Mouse (Mus musculus) forebrain, postnatal 0 days (tissue): ENCODE measurements at regions not wholly inside any gene's neighbourhood (a gene's known extent, or its start where the extent isn't known, plus 50 kb on each side); places are given as distances from the start of the nearest gene placed in this dataset.
A peak's percentile ranks its signal among the peaks of the same experiment; 100 is the strongest.

Experiments
- ATAC-seq: fragments of 200-750 bp; cut with Nextera tagmentation; 2 replicates; pipeline ENCODE4 v1.8.0; 2017; ENCODE audit warnings: mild to moderate bottlenecking, moderate library complexity
- DNase-seq: peaks from one replicate; pipeline ENCODE4 v3.0.0-alpha.2; 2015
- H3K27ac ChIP-seq: fragments of 300-500 bp; sonication (generic); 2 replicates; pipeline ENCODE4 v1.5.1; 2014; ENCODE audit warnings: low read depth, mild to moderate bottlenecking, antibody characterized with exemption, low read length, moderate library complexity, mixed read lengths
- H3K27me3 ChIP-seq: fragments of 300-500 bp; sonication (generic); 2 replicates; pipeline ENCODE4 v1.6.1; 2014; ENCODE audit warnings: mild to moderate bottlenecking, low read length, mixed read lengths; ENCODE audit not compliant: insufficient read depth
- H3K36me3 ChIP-seq: fragments of 300-500 bp; sonication (generic); 2 replicates; pipeline ENCODE4 v1.6.1; 2014; ENCODE audit warnings: mild to moderate bottlenecking, moderate library complexity; ENCODE audit not compliant: insufficient read depth
- H3K4me1 ChIP-seq: fragments of 300-500 bp; sonication (generic); 2 replicates; pipeline ENCODE4 v1.6.1; 2014; ENCODE audit warnings: antibody characterized with exemption; ENCODE audit not compliant: insufficient read depth
- H3K4me2 ChIP-seq: fragments of 300-500 bp; sonication (generic); 2 replicates; pipeline ENCODE4 v1.6.1; 2014; ENCODE audit warnings: low read depth, mild to moderate bottlenecking, moderate library complexity
- H3K4me3 ChIP-seq: fragments of 300-500 bp; sonication (generic); 2 replicates; pipeline ENCODE4 v1.5.1; 2014; ENCODE audit warnings: low read depth, low read length, mixed read lengths
- H3K9ac ChIP-seq: fragments of 300-500 bp; sonication (generic); 2 replicates; pipeline ENCODE4 v1.6.1; 2014; ENCODE audit warnings: mild to moderate bottlenecking
- H3K9me3 ChIP-seq: fragments of 300-500 bp; sonication (generic); 2 replicates; pipeline ENCODE4 v1.6.1; 2016; ENCODE audit warnings: low read length
- CTCF ChIP-seq: sonication (generic); IDR thresholded peaks from 2 replicates; pipeline ENCODE4 v1.5.1; 2016; ENCODE audit warnings: antibody characterized with exemption, control low read depth, low read depth
- WGBS: fragments of 180-500 bp; shearing (Covaris S2); extraction: QIAGEN DNeasy Blood & Tissue Kit; methylation state at CpG from one replicate; pipeline ENCODE4 v1.1.7; 2014; 5-methylcytosine and 5-hydroxymethylcytosine counted together

DNA sequence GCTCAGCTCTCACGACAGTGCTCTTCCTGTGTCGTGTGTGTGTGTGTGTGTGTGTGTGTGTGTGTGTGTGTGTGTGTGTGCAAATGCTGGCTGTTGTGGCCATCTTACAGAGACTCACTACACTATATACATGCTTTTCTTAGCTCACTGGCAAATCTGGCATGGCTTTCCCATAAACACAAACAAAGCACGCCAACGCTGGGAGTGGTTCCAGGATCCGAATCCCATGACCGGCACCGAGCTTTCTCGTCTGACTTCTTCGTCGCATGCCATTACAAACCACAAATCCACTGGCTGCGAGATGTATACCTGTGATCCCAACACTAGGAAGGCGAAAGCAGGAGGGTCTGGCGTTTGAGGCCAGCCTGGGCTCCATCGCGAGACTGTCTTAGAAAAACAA is 74.1 kb downstream of the Fam43a start:
- ATAC-seq (no peak), DNase-seq (peak; percentile 62)
- 62% methylated on average over 15 of the region's 15 CpGs for WGBS
- Histone ChIP-seq H3K36me3 (no peaks in the 10 kb centered on the region), H3K27me3 (no peaks in the 10 kb centered on the region), H3K4me2 (no peak overlapping the region), H3K4me3 (no peak overlapping the region), H3K27ac (no peak overlapping the region), H3K9ac (no peak overlapping the region), H3K4me1 (no peaks in the 10 kb centered on the region; the same call in 1 of the 2 replicates), H3K9me3 (no peaks in the 10 kb centered on the region)
- TF ChIP-seq CTCF, result no peak

DNA sequence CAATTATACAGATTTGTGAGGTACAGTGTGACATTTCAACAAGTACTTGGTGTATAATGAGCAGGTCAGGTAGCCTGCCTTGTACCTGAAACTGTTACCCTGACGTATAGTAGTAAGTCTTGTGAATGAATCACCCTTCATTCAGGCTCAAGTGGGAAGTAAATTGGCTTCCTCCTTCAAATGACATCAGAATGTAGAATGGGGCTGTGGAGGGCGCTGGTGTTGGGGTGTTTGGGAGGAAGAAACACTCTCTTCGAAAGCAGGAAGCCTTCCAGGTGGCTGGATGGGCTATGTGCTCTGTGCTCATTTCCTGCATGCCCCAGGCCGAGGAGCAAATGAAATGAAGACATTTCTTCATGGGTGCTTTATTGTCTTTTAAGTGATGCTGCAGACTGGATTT is 76.3 kb downstream of the Fam43a start:
- Histone ChIP-seq H3K27ac (no peak overlapping the region), H3K36me3 (no peaks in the 10 kb centered on the region), H3K9me3 (no peaks in the 10 kb centered on the region), H3K9ac (no peak overlapping the region), H3K4me3 (no peak overlapping the region), H3K27me3 (no peaks in the 10 kb centered on the region), H3K4me2 (no peak overlapping the region), H3K4me1 (no peaks in the 10 kb centered on the region; the same call in 1 of the 2 replicates)
- DNase-seq (no peak), ATAC-seq (no peak)
- 74% methylated on average over 4 of the region's 4 CpGs for WGBS
- no peak for TF ChIP-seq CTCF

DNA sequence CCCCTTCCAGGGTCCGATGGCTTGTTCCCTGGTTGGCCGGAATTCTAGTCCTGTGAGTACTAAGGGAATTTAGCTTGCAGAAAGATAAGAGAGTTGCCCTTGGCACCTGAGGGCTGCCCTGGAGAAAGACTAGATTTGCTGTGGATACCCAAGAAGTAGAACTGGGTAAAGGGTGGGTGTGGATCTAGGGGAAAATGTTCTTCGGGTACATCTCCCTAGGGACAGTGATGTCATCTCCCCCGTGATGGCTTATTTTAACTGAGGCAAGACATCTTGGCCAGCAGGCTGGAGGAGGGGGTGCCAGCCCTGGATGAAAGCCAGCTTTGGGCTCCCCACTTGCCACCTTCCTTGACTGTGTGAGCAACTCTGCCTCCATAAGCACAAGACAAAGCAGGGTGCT is 77.5 kb downstream of the Fam43a start:
- no peak for TF ChIP-seq CTCF
- no peaks in the 10 kb centered on the region for H3K27me3 ChIP-seq
- H3K4me1 ChIP-seq, result no peaks in the 10 kb centered on the region; the same call in 1 of the 2 replicates
- no peak overlapping the region for H3K4me3 ChIP-seq
- no peak overlapping the region for H3K9ac ChIP-seq
- no peak for DNase-seq
- H3K27ac ChIP-seq, result no peak overlapping the region
- H3K36me3 ChIP-seq, result no peaks in the 10 kb centered on the region
- no peak for ATAC-seq
- H3K4me2 ChIP-seq, result no peak overlapping the region
- 83% methylated on average over 4 of the region's 4 CpGs for WGBS
- no peaks in the 10 kb centered on the region for H3K9me3 ChIP-seq

DNA sequence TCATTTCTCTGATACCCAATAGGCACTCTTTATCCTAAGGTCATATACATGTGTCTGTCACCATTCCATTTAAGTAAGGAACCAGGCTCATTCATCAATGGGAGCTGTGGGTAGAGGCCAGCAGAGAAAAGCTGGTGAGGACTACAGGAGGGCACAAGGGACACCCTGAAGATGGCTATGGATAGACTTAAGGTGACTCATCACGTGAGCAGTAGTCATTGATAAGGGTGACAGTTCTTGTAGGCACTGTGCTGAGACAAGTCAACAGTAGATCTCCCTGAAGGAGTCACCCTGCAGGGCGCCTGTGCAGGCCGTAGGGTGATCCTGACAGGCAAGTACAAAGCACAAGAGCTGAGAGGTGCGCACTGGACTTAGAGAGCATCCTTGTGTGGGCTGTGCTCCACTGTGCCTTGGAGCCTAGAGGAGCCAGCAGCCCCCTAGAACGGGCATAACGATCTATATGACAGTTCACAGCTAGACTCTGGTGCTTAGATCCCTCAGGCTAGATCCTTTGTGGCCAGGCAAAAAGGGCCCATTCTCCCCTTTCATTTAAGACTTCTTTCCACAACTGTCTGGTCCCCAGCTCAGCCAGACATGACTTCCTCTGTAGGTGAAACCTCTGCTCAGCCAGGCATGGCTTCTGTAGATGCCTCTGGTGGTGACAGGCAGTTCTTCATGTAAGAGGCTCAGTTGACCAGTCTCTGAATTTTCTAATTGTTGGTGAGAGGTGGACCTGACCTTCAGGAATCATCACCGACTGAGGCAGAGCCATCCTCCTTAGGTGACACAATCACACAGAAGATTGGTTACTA is 78.6 kb downstream of the Fam43a start:
- Histone ChIP-seq H3K27ac (no peak overlapping the region), H3K4me2 (no peak overlapping the region), H3K9ac (no peak overlapping the region), H3K4me3 (no peak overlapping the region), H3K27me3 (no peaks in the 10 kb centered on the region), H3K9me3 (no peaks in the 10 kb centered on the region), H3K36me3 (no peaks in the 10 kb centered on the region), H3K4me1 (no peaks in the 10 kb centered on the region; the same call in 1 of the 2 replicates)
- no peak for TF ChIP-seq CTCF
- no peak for ATAC-seq
- WGBS, result 84% methylated on average over 7 of the region's 7 CpGs
- DNase-seq, result no peak

DNA sequence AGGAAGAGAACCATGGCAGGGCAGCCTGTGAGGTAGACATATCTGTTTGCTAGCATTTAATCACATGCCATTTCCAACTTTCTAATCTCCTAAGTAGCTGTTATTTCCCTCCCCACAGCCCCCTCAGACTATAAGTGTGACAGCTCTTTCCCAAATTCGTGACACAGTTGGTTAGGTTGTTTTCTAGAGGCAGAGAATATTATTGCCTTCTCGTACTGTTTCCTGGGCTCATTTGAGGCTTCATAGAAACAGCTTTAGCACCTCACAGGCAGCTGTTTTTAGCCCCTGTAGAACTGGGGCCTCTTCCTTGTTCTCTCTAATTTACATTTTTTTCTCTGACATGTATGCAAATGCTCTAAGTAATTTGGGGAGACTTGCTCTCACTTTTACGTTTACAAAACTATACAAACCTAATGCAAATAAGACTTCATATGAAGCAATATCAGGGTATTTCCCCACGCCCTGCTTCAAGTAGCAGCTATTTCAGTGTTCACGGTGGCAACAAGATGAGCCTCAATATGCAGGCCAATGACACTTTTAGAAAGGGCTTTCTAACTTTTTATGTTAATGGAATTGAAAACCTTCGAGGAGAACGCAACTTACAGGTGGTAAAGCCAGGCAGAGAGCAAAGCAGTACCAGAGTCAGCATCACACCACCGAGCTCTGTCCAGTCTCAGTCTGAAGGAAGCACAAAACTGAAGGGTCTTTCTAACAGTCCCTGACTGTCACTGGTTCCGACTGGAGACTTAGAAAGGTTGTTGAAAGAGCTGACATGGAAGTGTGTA is 79.4 kb downstream of the Fam43a start:
- DNase-seq (no peak), ATAC-seq (no peak)
- H3K27me3 ChIP-seq, result no peaks in the 10 kb centered on the region
- no peaks in the 10 kb centered on the region for H3K9me3 ChIP-seq
- H3K27ac ChIP-seq, result no peak overlapping the region
- 79% methylated on average over 9 of the region's 9 CpGs for WGBS
- no peak for TF ChIP-seq CTCF
- H3K4me2 ChIP-seq, result no peak overlapping the region
- no peak overlapping the region for H3K4me3 ChIP-seq
- H3K36me3 ChIP-seq, result no peaks in the 10 kb centered on the region
- no peak overlapping the region for H3K9ac ChIP-seq
- no peaks in the 10 kb centered on the region for H3K4me1 ChIP-seq

DNA sequence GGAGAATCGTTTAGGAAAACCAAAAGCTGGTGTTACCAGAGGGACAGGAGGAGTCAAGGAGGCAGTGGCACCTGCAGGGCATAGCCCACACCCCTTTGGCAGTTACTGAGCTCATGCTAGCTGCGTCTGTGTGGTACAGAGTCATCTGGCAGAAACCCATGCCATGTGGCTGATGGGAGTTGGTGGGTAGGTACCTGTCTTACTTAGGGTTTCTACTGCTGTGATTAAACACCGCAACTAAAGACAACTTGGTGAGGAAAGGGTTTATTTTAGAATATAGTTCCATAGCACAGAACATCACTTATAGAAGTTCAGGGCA is 79.9 kb downstream of the Fam43a start:
- no peaks in the 10 kb centered on the region for H3K9me3 ChIP-seq
- no peak overlapping the region for H3K4me3 ChIP-seq
- no peaks in the 10 kb centered on the region for H3K36me3 ChIP-seq
- ATAC-seq (no peak), DNase-seq (no peak)
- TF ChIP-seq CTCF, result no peak
- WGBS, result 84% methylated on average over 3 of the region's 3 CpGs
- no peak overlapping the region for H3K9ac ChIP-seq
- H3K27me3 ChIP-seq, result no peaks in the 10 kb centered on the region
- H3K27ac ChIP-seq, result no peak overlapping the region
- H3K4me1 ChIP-seq, result no peaks in the 10 kb centered on the region
- H3K4me2 ChIP-seq, result no peak overlapping the region

DNA sequence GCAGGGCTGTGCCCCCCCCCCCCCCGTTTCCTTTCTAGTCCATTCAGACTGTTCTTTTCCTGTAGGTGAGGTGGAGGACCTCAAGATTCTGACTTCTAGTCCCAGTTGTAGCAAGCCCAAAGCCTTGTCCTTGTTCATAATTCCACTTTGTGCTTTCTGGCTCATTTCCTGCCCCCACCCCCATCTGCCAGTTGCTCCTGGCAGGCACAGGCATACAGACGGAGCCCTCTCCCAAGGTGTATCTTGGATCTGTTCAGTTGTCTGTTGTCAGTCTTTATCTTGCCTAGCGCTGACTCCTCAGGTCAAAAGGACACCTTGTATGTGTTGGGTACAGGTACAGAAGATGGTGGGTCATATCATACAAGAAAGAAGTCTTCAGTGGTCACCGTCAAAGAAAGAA is 81.9 kb downstream of the Fam43a start:
- DNase-seq, result no peak
- no peak for TF ChIP-seq CTCF
- no peak overlapping the region for H3K9ac ChIP-seq
- H3K36me3 ChIP-seq, result no peaks in the 10 kb centered on the region
- H3K4me2 ChIP-seq, result no peak overlapping the region
- no peaks in the 10 kb centered on the region for H3K4me1 ChIP-seq
- H3K27me3 ChIP-seq, result no peaks in the 10 kb centered on the region
- no peak overlapping the region for H3K4me3 ChIP-seq
- no peaks in the 10 kb centered on the region for H3K9me3 ChIP-seq
- WGBS, result 75% methylated on average over 4 of the region's 4 CpGs
- H3K27ac ChIP-seq, result no peak overlapping the region
- ATAC-seq, result no peak
